Mouse (Mus musculus) CD8-positive naive resting alpha-beta T cell, adult 2 months (primary cell): Measurements from ENCODE around the gene Ascl2.

Experiments
- DNase-seq, 2 experiments: peaks; one replicate each; pipeline ENCODE4 v3.0.0; 2022; ENCODE audit warnings: low read depth in 2 of 2, low spot score in 2 of 2

Gene Ascl2

GRCm38 (mm10) chr7:143002679-143003078 lies 33.6 kb upstream of the Ascl2 start:
- no peak for DNase-seq

- DNase-seq, result no peak
Observed at GRCm38 (mm10) chr7:142997403-142998150, 28.5 kb upstream of the Ascl2 start.

- no peak for DNase-seq
Observed at GRCm38 (mm10) chr7:142996998-142997397, 27.9 kb upstream of the Ascl2 start.

- DNase-seq, result no peak
Observed at GRCm38 (mm10) chr7:142995630-142996338, 26.7 kb upstream of the Ascl2 start.

GRCm38 (mm10) chr7:142995004-142995403 lies 25.9 kb upstream of the Ascl2 start:
- peak; percentile 65 to 72 for DNase-seq

- DNase-seq, result no peak
Observed at GRCm38 (mm10) chr7:142987718-142988117, 18.7 kb upstream of the Ascl2 start.

- no peak for DNase-seq
Observed at GRCm38 (mm10) chr7:142985146-142985545, 16.1 kb upstream of the Ascl2 start.

- DNase-seq, result no peak
Observed at GRCm38 (mm10) chr7:142981908-142982307, 12.8 kb upstream of the Ascl2 start.

GRCm38 (mm10) chr7:142967884-142968808 lies 918 bp downstream of the Ascl2 start:
- DNase-seq, result no peak

- DNase-seq, result no peak
Observed at GRCm38 (mm10) chr7:142967414-142967883, 1.6 kb downstream of the Ascl2 start.

GRCm38 (mm10) chr7:142959752-142960151 lies 9.3 kb downstream of the Ascl2 start:
- DNase-seq, result no peak

- no peak for DNase-seq
Observed at GRCm38 (mm10) chr7:142958817-142959216, 10.2 kb downstream of the Ascl2 start.

GRCm38 (mm10) chr7:142956018-142956417 lies 13.0 kb downstream of the Ascl2 start:
- no peak for DNase-seq

- no peak for DNase-seq
Observed at GRCm38 (mm10) chr7:142949568-142949967, 19.5 kb downstream of the Ascl2 start.

- no peak for DNase-seq
Observed at GRCm38 (mm10) chr7:142937631-142938030, 31.4 kb downstream of the Ascl2 start.

- no peak for DNase-seq
Observed at GRCm38 (mm10) chr7:142935708-142936107, 33.4 kb downstream of the Ascl2 start.

- DNase-seq, result no peak
Observed at GRCm38 (mm10) chr7:142932469-142932868, 36.6 kb downstream of the Ascl2 start.

GRCm38 (mm10) chr7:142931028-142931427 lies 38.0 kb downstream of the Ascl2 start, which contains the start of gene Th:
TSS of gene Th (minus strand) at chr7:142931128.
- DNase-seq, result no peak

GRCm38 (mm10) chr7:142929516-142929915 lies 39.5 kb downstream of the Ascl2 start:
- DNase-seq, result no peak

GRCm38 (mm10) chr7:142927293-142927692 lies 41.8 kb downstream of the Ascl2 start:
- no peak for DNase-seq
